Mouse (Mus musculus) ES-CJ7 (cell line): ENCODE measurements around the gene Hoga1.
A peak's percentile ranks its signal among the peaks of the same experiment; 100 is the strongest.
"Not testable (repeated sequence)": the region's sequence is repeated elsewhere in the genome, so short reads cannot be mapped to it uniquely, and the experiment has no call there.

ENCODE experiments used
- DNase-seq: peaks from one replicate; pipeline ENCODE4 v3.0.0; 2011; ENCODE audit warnings: low read depth, low spot score

Hoga1 gene

GRCm38 (mm10) chr19:42068441-42069240 is 23.2 kb downstream of the Hoga1 start:
- DNase-seq, result no peak

GRCm38 (mm10) chr19:42069241-42069525 is 23.8 kb downstream of the Hoga1 start:
- no peak for DNase-seq

- DNase-seq, result no peak
Measured at GRCm38 (mm10) chr19:42071221-42071620, 25.8 kb downstream of the Hoga1 start.

- no peak for DNase-seq
Measured at GRCm38 (mm10) chr19:42071886-42072608, 26.6 kb downstream of the Hoga1 start.

GRCm38 (mm10) chr19:42072802-42073201 is 27.4 kb downstream of the Hoga1 start:
- DNase-seq, result peak; percentile 50

GRCm38 (mm10) chr19:42075051-42075450 is 29.6 kb downstream of the Hoga1 start:
- DNase-seq, result no peak

- no peak for DNase-seq
Measured at GRCm38 (mm10) chr19:42075992-42076391, 30.6 kb downstream of the Hoga1 start.

GRCm38 (mm10) chr19:42078566-42078965 is 33.2 kb downstream of the Hoga1 start:
- no peak for DNase-seq

- no peak for DNase-seq
Measured at GRCm38 (mm10) chr19:42079006-42079405, 33.6 kb downstream of the Hoga1 start.

GRCm38 (mm10) chr19:42079950-42080349 is 34.5 kb downstream of the Hoga1 start:
- no peak for DNase-seq

GRCm38 (mm10) chr19:42080469-42080868 is 35.1 kb downstream of the Hoga1 start:
- DNase-seq, result no peak

- DNase-seq, result not testable (repeated sequence)
Measured at GRCm38 (mm10) chr19:42081613-42082012, 36.2 kb downstream of the Hoga1 start.

GRCm38 (mm10) chr19:42085690-42086089 is 40.3 kb downstream of the Hoga1 start:
- no peak for DNase-seq

GRCm38 (mm10) chr19:42086166-42086565 is 40.8 kb downstream of the Hoga1 start, which contains the start of gene Morn4:
TSS of gene Morn4 (minus strand) at chr19:42086357.
- peak; percentile 92 for DNase-seq

GRCm38 (mm10) chr19:42089103-42089747 is 43.8 kb downstream of the Hoga1 start:
- DNase-seq, result peak; percentile 89

GRCm38 (mm10) chr19:42089748-42090595 is 44.6 kb downstream of the Hoga1 start, which contains the start of gene Pi4k2a:
TSS of gene Pi4k2a (plus strand) at chr19:42090470.
- peak; percentile 100 for DNase-seq

- DNase-seq, result peak; percentile 41
Measured at GRCm38 (mm10) chr19:42090637-42091141, 45.3 kb downstream of the Hoga1 start.

- DNase-seq, result no peak
Measured at GRCm38 (mm10) chr19:42099406-42099805, 54.0 kb downstream of the Hoga1 start.

- no peak for DNase-seq
Measured at GRCm38 (mm10) chr19:42104681-42105080, 59.3 kb downstream of the Hoga1 start.

GRCm38 (mm10) chr19:42115783-42116335 is 70.4 kb downstream of the Hoga1 start:
- no peak for DNase-seq

- no peak for DNase-seq
Measured at GRCm38 (mm10) chr19:42118142-42118541, 72.7 kb downstream of the Hoga1 start.
